Mouse (Mus musculus): ENCODE measurements at regions not wholly inside any gene's neighbourhood (a gene's known extent, or its start where the extent isn't known, plus 50 kb on each side); places are given as distances from the start of the nearest gene placed in this dataset.
A peak's percentile ranks its signal among the peaks of the same experiment; 100 is the strongest.

DNA sequence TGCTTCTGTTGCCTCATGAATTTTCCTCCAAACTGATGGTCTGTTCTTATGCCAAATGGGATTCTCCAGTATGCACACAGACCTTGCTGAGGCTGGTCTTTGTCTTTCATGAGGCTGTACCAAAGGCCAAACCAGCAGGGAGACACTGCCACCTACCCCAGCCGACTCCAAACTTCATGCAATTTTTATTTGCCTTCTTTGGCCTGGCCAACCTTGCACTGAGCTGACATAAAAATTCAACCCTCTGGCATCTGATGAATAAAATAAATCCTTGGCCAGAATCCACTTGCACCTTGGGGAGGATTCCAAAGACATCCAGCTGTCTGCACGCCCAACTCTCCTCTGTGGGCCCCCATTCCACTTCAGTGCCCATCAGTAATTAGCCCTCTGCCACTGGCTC lies 126.0 kb upstream of the Nmur2 start:
- no peak for DNase-seq (ENCODE audit: extremely low read depth, low read depth)

DNA sequence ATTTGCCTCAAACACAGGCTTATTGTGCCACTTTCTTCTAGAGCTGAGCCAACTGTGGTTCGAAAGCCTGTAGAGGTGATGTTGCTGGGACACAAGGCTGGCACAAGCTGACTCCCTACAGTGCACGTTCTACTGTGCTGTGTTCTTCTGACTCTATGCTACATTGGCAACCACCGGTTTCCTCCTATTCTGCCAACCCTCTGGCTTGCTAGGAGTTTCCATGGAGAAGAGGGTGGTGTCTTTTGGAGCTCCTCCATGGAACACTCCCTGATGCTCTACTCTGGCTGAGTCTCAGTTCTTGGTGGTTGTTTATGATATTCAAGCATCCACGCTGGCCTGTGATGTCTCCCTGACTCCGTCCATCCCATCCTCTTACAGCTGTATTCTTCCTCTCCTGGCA lies 124.9 kb upstream of the Nmur2 start:
- no peak for DNase-seq (ENCODE audit: extremely low read depth, low read depth)

GRCm38 (mm10) chr11:56160286-56160685 lies 119.5 kb upstream of the Nmur2 start:
- DNase-seq (ENCODE audit: extremely low read depth, low read depth), result no peak

DNA sequence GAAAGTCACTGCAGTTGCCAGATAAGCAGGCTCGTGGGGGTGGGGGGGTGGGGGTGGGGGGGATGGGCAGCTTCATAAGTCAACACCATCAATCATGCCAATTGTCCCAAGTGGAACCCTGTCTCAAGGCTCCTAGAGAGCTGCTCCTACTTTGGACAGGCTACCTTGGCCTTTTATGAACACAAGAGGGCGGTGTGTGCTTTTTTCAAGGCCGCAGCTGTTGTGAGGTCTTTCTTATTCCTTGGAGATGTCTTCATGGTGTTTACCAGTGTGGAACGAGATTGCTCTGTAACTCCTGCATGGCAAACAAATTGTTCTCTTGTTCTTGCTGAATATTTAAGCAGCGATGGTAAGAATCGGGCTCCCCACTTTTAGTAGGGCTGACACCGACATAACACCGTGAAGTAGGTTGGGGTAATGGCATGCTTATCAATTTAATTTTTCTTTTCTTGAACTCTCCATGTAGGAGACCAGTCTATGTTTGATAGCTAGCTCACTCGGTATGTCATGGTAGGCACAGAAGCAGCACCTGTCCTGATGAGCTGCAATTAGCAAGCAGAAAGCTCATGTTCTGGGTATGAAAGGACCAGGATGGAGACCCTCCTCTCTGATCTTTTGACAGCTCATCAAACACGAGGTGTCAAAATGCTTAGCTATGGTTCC lies 118.7 kb upstream of the Nmur2 start:
- no peak for DNase-seq (ENCODE audit: extremely low read depth, low read depth)

GRCm38 (mm10) chr11:56150825-56151342 lies 110.1 kb upstream of the Nmur2 start:
- no peak for DNase-seq (ENCODE audit: extremely low read depth, low read depth)

DNA sequence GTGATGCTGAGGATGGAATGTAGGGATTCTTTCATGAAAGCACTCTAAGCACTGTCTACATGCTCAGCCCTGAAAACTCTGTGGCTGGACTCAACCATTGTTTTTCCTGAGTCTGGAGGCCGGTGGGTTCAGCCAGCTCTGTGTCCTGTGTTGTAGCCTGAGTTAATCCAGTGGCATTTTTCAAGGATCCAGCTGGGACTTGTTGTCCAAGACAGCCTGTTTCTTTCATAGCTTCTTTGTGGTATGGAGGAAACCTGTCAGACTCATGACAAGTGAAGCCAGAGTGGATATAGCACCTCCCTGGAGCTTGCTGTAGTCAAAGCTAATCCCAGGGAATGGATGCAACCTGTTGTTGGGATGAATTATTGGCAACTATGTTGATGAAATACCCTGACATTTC lies 108.9 kb upstream of the Nmur2 start:
- DNase-seq (ENCODE audit: extremely low read depth, low read depth), result no peak

DNA sequence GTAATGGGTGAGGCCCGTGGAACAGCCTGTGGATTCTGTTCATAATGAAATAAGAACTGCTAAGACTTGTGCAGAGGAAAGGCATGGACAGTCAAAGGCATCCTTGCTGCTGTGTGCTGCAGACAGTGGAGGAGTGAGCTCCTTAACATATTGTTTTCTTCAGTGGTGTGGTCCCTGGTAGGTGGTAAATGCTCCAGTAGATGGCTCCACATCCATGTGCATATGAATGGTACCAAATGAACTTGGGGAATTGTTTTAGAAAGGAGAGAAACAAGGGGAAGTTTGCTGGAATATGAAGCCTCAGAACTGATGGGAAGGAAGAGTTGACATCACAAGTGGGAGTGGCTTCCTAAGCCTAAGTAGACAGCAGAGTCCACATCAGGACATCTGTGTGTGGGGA lies 108.1 kb upstream of the Nmur2 start:
- no peak for DNase-seq (ENCODE audit: extremely low read depth, low read depth)

DNA sequence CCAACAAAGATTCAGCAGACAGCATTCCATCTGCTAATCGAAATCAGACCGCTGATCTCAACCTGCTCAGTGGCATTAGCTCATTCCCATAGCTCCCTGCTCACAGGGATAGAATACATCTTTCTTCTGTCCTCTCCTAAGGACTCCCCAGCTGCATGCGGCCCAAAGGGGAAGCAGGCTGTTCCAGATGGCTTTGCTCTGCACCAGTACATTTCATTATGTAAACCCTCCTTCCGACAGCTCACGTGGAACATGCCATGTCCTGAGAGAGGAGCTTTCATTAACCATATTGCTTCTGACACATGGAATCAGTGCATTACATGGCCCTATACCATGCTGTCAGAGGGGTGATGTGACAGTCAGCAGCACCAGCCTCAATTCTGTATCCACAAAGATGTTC lies 105.9 kb upstream of the Nmur2 start:
- no peak for DNase-seq (ENCODE audit: extremely low read depth, low read depth)

- no peak for DNase-seq (ENCODE audit: extremely low read depth, low read depth)
Observed at GRCm38 (mm10) chr11:56131339-56131823, 90.6 kb upstream of the Nmur2 start.

GRCm38 (mm10) chr11:56116553-56117232 lies 75.9 kb upstream of the Nmur2 start:
- no peak for DNase-seq (ENCODE audit: extremely low read depth, low read depth)

- DNase-seq (ENCODE audit: extremely low read depth, low read depth), result no peak
Observed at GRCm38 (mm10) chr11:56107929-56108328, 67.1 kb upstream of the Nmur2 start.

DNA sequence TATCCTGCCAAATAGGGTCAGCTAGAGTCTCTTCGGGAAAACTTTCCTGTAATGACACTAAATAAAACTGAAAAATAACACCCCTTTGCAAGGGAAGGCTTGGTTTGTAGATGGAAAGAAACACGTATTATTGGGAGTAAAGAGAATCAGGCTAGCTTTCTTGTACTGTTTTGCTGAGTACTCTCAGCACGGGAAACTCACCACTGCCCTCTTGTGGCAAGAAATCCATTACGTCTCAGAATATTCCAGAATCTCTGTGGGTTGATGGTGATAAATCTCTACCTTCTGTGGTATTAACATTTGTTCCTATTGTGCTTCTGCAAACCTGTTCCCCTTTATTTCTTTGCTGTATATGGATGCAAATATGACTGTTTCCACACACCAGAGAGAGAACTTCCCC lies 64.8 kb upstream of the Nmur2 start:
- DNase-seq (ENCODE audit: extremely low read depth, low read depth), result peak; percentile 6

DNA sequence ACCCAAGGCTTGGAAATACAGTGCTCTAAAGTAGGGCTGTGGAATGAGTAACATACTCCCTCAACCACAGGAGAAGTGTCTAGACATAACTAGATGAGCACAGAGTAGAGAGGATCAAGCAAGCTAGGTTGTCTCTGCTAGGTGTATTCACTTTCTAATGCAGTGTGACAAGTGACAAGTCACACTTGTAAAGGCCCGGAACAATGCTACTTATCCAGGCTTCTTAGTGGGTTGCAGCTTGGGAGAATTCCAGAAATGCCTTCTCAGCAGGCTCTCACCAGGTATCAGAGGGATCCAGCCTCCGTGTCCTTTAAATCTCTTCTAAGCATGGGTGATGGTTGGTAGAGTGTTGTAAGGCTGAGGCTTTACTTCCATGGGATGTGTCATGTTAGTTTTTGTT lies 52.1 kb upstream of the Nmur2 start:
- no peak for DNase-seq (ENCODE audit: extremely low read depth, low read depth)
